Mouse (Mus musculus) CH12.LX (cell line): ENCODE measurements around the gene Slamf6. TPM values are rescaled to one million over a fixed set of nuclear protein-coding genes. Genes with fewer than 3 reads are reported as not detected.

ENCODE experiments used
- DNase-seq: peaks from one replicate; pipeline ENCODE4 v3.0.0-alpha.2; 2013; ENCODE audit errors: extremely low read depth
- H3K27ac ChIP-seq: 2 replicates; pipeline ENCODE4 v1.5.1; 2012; ENCODE audit warnings: low read depth, mild to moderate bottlenecking, control low read depth, moderate library complexity; ENCODE audit not compliant: insufficient read depth
- H3K27me3 ChIP-seq: replicated peaks from 2 replicates; pipeline ENCODE3; 2012; ENCODE audit warnings: inconsistent platforms
- H3K36me3 ChIP-seq, 2 experiments: replicated peaks in 1 of 2; 2 replicates each; pipeline versions ENCODE3 to v1.6.1; 2012; ENCODE audit warnings: inconsistent platforms in 1 of 2, low read length in 1 of 2, mild to moderate bottlenecking in 1 of 2, mixed read lengths in 1 of 2, moderate library complexity in 1 of 2; ENCODE audit not compliant: control insufficient read depth in 1 of 2, insufficient read depth in 1 of 2
- H3K4me1 ChIP-seq, 2 experiments: 2 replicates each; pipeline ENCODE4 v1.6.1; 2012; ENCODE audit warnings: inconsistent platforms in 1 of 2, moderate library complexity in 1 of 2; ENCODE audit not compliant: insufficient read depth in 2 of 2, control insufficient read depth in 1 of 2
- H3K4me2 ChIP-seq: 2 replicates; pipeline ENCODE4 v1.6.1; 2012; ENCODE audit warnings: low read depth, mild to moderate bottlenecking, control low read depth; ENCODE audit not compliant: poor library complexity, insufficient read depth, severe bottlenecking
- H3K4me3 ChIP-seq, 3 experiments: fragments of 150-350 bp in 1 of 3; sonication (generic) in 1 of 3; replicated peaks in 1 of 3; 2 replicates each; pipeline versions ENCODE3 to v1.5.1; 2011 to 2012; ENCODE audit warnings: low read depth in 2 of 3, low read length in 2 of 3, mild to moderate bottlenecking in 2 of 3, moderate library complexity in 2 of 3, control low read depth in 1 of 3, improper control_type of control experiment in 1 of 3, inconsistent platforms in 1 of 3, mixed read lengths in 1 of 3; ENCODE audit not compliant: poor library complexity in 1 of 3
- H3K79me2 ChIP-seq: replicated peaks from 2 replicates; pipeline ENCODE4 v1.6.1; 2012; ENCODE audit warnings: mild to moderate bottlenecking, moderate library complexity; ENCODE audit not compliant: control insufficient read depth, poor library complexity, insufficient read depth, severe bottlenecking; ENCODE audit errors: extremely low read depth
- H3K9ac ChIP-seq: 2 replicates; pipeline ENCODE4 v1.6.1; 2012; ENCODE audit warnings: low read depth, mild to moderate bottlenecking, control low read depth, moderate library complexity; ENCODE audit not compliant: insufficient read depth
- H3K9me3 ChIP-seq: replicated peaks from 2 replicates; pipeline ENCODE3; 2012; ENCODE audit warnings: low read length, inconsistent platforms, mixed read lengths
- BHLHE40 ChIP-seq: IDR thresholded peaks from 2 replicates; pipeline ENCODE4 v1.6.1; 2011; ENCODE audit warnings: mild to moderate bottlenecking, low read depth, low read length, improper control_type of control experiment
- CTCF ChIP-seq, 2 experiments: IDR thresholded peaks in 1 of 2; conservative IDR thresholded peaks in 1 of 2; 2 replicates each; pipeline ENCODE4 v1.5.1; 2011 to 2012; ENCODE audit warnings: low read depth in 2 of 2, low read length in 2 of 2, improper control_type of control experiment in 1 of 2, inconsistent platforms in 1 of 2, mild to moderate bottlenecking in 1 of 2, moderate library complexity in 1 of 2
- E2F4 ChIP-seq: IDR thresholded peaks from 2 replicates; pipeline ENCODE4 v1.6.1; 2011; ENCODE audit warnings: low read depth, low read length, improper control_type of control experiment; ENCODE audit not compliant: insufficient replicate concordance
- ELF1 ChIP-seq: IDR thresholded peaks from 2 replicates; pipeline ENCODE4 v1.6.1; 2014; ENCODE audit warnings: low read depth, mild to moderate bottlenecking, inconsistent platforms, low read length, improper control_type of control experiment
- EP300 ChIP-seq: IDR thresholded peaks from 2 replicates; pipeline ENCODE4 v1.6.1; 2011; ENCODE audit warnings: low read length, improper control_type of control experiment
- ETS1 ChIP-seq: conservative IDR thresholded peaks from 2 replicates; pipeline ENCODE4 v1.6.1; 2012; ENCODE audit warnings: low read depth, mild to moderate bottlenecking, inconsistent platforms, low read length, improper control_type of control experiment, moderate library complexity
- HCFC1 ChIP-seq: IDR thresholded peaks from 2 replicates; pipeline ENCODE4 v1.6.1; 2012; ENCODE audit warnings: low read depth, mild to moderate bottlenecking, inconsistent platforms, low read length, improper control_type of control experiment
- IRF4 ChIP-seq: IDR thresholded peaks from 2 replicates; pipeline ENCODE4 v1.6.1; 2014; ENCODE audit warnings: low read depth, mild to moderate bottlenecking, inconsistent platforms, low read length, improper control_type of control experiment
- KAT2A ChIP-seq: IDR thresholded peaks from 2 replicates; pipeline ENCODE4 v1.6.1; 2012; ENCODE audit warnings: low read length, improper control_type of control experiment, inconsistent platforms; ENCODE audit not compliant: insufficient replicate concordance
- MEF2A ChIP-seq: IDR thresholded peaks from 2 replicates; pipeline ENCODE4 v1.6.1; 2014; ENCODE audit warnings: low read depth, mild to moderate bottlenecking, inconsistent platforms, low read length, improper control_type of control experiment, borderline replicate concordance
- MXI1 ChIP-seq: IDR thresholded peaks from 2 replicates; pipeline ENCODE4 v1.6.1; 2011; ENCODE audit warnings: mild to moderate bottlenecking, low read depth, low read length, improper control_type of control experiment
- MYC ChIP-seq: IDR thresholded peaks from 2 replicates; pipeline ENCODE4 v1.6.1; 2011; ENCODE audit warnings: low read depth, mild to moderate bottlenecking, improper control_type of control experiment, low read length
- NELFE ChIP-seq: IDR thresholded peaks from 2 replicates; pipeline ENCODE4 v1.6.1; 2011; ENCODE audit warnings: low read depth, low read length, improper control_type of control experiment
- NRF1 ChIP-seq: IDR thresholded peaks from 2 replicates; pipeline ENCODE4 v1.6.1; 2014; ENCODE audit warnings: low read depth, mild to moderate bottlenecking, inconsistent platforms, low read length, improper control_type of control experiment, moderate library complexity
- PAX5 ChIP-seq: IDR thresholded peaks from 2 replicates; pipeline ENCODE4 v1.6.1; 2012; ENCODE audit warnings: low read length, inconsistent platforms, mixed read lengths
- POLR2A ChIP-seq: IDR thresholded peaks from 2 replicates; pipeline ENCODE4 v1.6.1; 2011; ENCODE audit warnings: low read depth, mild to moderate bottlenecking, improper control_type of control experiment, low read length
- SIN3A ChIP-seq: IDR thresholded peaks from 2 replicates; pipeline ENCODE4 v1.6.1; 2012; ENCODE audit warnings: low read length, improper control_type of control experiment, inconsistent platforms
- SMC3 ChIP-seq: IDR thresholded peaks from 2 replicates; pipeline ENCODE4 v1.6.1; 2011; ENCODE audit warnings: low read depth, low read length, improper control_type of control experiment
- TBP ChIP-seq: conservative IDR thresholded peaks from 2 replicates; pipeline ENCODE4 v1.6.1; 2011; ENCODE audit warnings: low read depth, low read length, improper control_type of control experiment
- UBTF ChIP-seq: IDR thresholded peaks from 2 replicates; pipeline ENCODE4 v1.6.1; 2012; ENCODE audit warnings: low read depth, mild to moderate bottlenecking, inconsistent platforms, low read length, improper control_type of control experiment, moderate library complexity
- ZC3H11A ChIP-seq: IDR thresholded peaks from 2 replicates; pipeline ENCODE4 v1.6.1; 2012; ENCODE audit warnings: low read depth, mild to moderate bottlenecking, inconsistent platforms, low read length, improper control_type of control experiment
- ZMIZ1 ChIP-seq: IDR thresholded peaks from 2 replicates; pipeline ENCODE4 v1.6.1; 2012; ENCODE audit warnings: low read depth, mild to moderate bottlenecking, inconsistent platforms, low read length, improper control_type of control experiment
- ZNF384 ChIP-seq: IDR thresholded peaks from 2 replicates; pipeline ENCODE4 v1.6.1; 2012; ENCODE audit warnings: low read depth, low read length, improper control_type of control experiment, inconsistent platforms
- dilution Hi-C: fragments of 300-500 bp; cut with MboI; formaldehyde crosslinking; loops from 2 replicates; pipeline ENCODE4 v1.14.3; 2020; ENCODE audit warnings: low sequenced_read_pairs; ENCODE audit not compliant: extremely low pct_unique_long_range_greater_than_20kb, extremely low pct_ligation_motif_present
- in situ Hi-C: fragments of 300-500 bp; cut with MboI; formaldehyde crosslinking; loops from 3 replicates; pipeline ENCODE4 v1.14.3; 2019; ENCODE audit warnings: low sequenced_read_pairs, low pct_ligation_motif_present, low pct_unique_long_range_greater_than_20kb, mixed read lengths
- polyA plus RNA-seq: library from polyadenylated mRNA; unstranded; fragments of >175 nt; gene quantifications from 2 replicates; pipeline ENCODE4 v1.2.1, GENCODE M21; 2012; ENCODE audit warnings: low read depth; ENCODE audit not compliant: insufficient read length
- total RNA-seq, 2 experiments: library from RNA; depleted of rRNA; stranded (reverse); fragments of 300-350 nt in 1 of 2; fragments of >200 nt in 1 of 2; gene quantifications; 2 replicates each; pipeline ENCODE4 v1.2.3; 2012 to 2014

The Slamf6 gene
- total and polyA plus RNA-seq, 3 experiments = 50.9 to 180 (median 127) TPM

DNA sequence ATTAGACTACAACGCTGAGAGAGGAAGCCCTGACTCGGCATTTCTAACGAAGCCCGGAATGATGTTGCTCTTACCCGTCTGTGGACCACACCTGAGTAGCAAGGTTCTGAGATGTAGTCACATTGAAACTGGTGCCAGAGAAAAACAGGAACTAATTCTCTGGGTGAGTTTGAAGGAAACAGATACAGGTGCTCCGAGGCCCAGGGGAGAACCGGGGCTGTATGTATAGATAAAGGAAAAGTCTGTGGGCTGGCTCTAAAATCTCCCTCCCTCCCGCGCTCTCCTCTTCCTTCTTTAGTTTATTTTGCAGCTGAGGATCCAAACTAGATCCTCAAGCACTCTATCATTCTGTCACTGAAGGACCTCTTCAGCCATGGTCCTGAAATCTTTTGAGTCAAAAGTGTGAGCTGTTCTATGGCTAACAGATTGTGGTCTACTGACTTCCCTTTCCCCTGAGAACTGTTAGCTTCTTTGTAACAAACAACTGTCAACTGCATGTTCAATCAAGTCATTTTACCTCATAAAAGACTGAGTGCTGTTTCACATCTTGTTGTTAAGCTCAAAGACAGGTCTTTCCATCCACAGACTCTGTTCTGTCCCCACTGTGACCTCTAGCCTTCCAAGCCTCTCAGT lies 3.8 kb downstream of the Slamf6 start (continued):
- TF ChIP-seq CTCF (conservative IDR thresholded peaks at IDR 0.05 in 1 of 2, IDR thresholded peaks at IDR 0.05 in 1 of 2; ENCODE audit: low read depth in 2 of 2, low read length in 2 of 2) (no peak), ETS1 (peak; percentile 94), EP300 (peak; percentile 97), MXI1 (no peak), NRF1 (no peak), TBP (0 out of 2 replicates have a peak, but pooled peaks have one; percentile 54), MEF2A (peak; percentile 73), E2F4 (0 out of 2 replicates have a peak, but pooled peaks have one; percentile 70), ZC3H11A (no peak), IRF4 (peak; percentile 96), HCFC1 (peak; percentile 38; the same call in 1 of the 2 replicates), ZNF384 (no peak), MYC (peak; percentile 60; the same call in 1 of the 2 replicates), POLR2A (peak; percentile 51; the same call in 1 of the 2 replicates), KAT2A (no peak), ELF1 (no peak; the same call in 1 of the 2 replicates), PAX5 (no peak), BHLHE40 (peak; percentile 84), NELFE (no peak), SIN3A (peak; percentile 74; the same call in 1 of the 2 replicates), SMC3 (peak; percentile 10; the same call in 1 of the 2 replicates), UBTF (no peak)

- dilution Hi-C loops = no loop called here
- 0 out of 2 replicates have a peak, but pooled peaks have one; percentile 45 for TF ChIP-seq MXI1
- TF ChIP-seq ZMIZ1 = no peak
- no peak for TF ChIP-seq NELFE
- no peak for TF ChIP-seq SIN3A
- peaks cover 41% of the 10 kb centered on the region for H3K79me2 ChIP-seq
- peak overlapping the region; percentile 92 for H3K27ac ChIP-seq
- no peaks in the 10 kb centered on the region for H3K27me3 ChIP-seq
- peak overlapping the region; percentile 63 for H3K9ac ChIP-seq
- H3K9me3 ChIP-seq = peaks cover 20% of the 10 kb centered on the region
- peak overlapping the region; percentile 91 for H3K4me2 ChIP-seq
- in situ Hi-C loops = no loop called here
- DNase-seq = no peak
- peak overlapping the region in 2 of 3 experiments; percentile 3 to 37 for H3K4me3 ChIP-seq
- peaks cover 6 to 30% of the 10 kb centered on the region in 2 experiments; a peak in 3 of 4 replicates for H3K4me1 ChIP-seq
- H3K36me3 ChIP-seq = peaks cover 17 to 30% of the 10 kb centered on the region in 2 experiments
Measured at GRCm38 (mm10) chr1:171921641-171922040, 4.3 kb downstream of the Slamf6 start.
